Mouse (Mus musculus) layer of hippocampus, postnatal 36 days (tissue): ENCODE measurements around the gene Agpat3. TPM values are rescaled to one million over a fixed set of nuclear protein-coding genes. Genes with fewer than 3 reads are reported as not detected.

Experiments used
- DNase-seq, 2 experiments: peaks; one replicate each; pipeline ENCODE4 v3.0.0; 2022
- total RNA-seq, 2 experiments: library from RNA; stranded (reverse); gene quantifications; 2 replicates each; pipeline ENCODE4 v1.2.3; 2021

Gene Agpat3
- total RNA-seq, 2 experiments from 2014 or later: 207 to 225 TPM

- DNase-seq: peak; percentile 63 to 71
These were observed 28.9 kb downstream of the Agpat3 start for GRCm38 (mm10) chr10:78323214-78323880.

- DNase-seq: no peak
These were observed 29.5 kb downstream of the Agpat3 start for GRCm38 (mm10) chr10:78322806-78323205.

GRCm38 (mm10) chr10:78321133-78321757 lies 31.0 kb downstream of the Agpat3 start:
- DNase-seq: no peak

- no peak for DNase-seq
These were observed 31.8 kb downstream of the Agpat3 start for GRCm38 (mm10) chr10:78320526-78320925.

GRCm38 (mm10) chr10:78319940-78320339 lies 32.3 kb downstream of the Agpat3 start:
- DNase-seq: no peak

GRCm38 (mm10) chr10:78317270-78317923 lies 34.9 kb downstream of the Agpat3 start:
- no peak for DNase-seq

GRCm38 (mm10) chr10:78316228-78317087 lies 35.8 kb downstream of the Agpat3 start:
- no peak for DNase-seq

- DNase-seq: no peak
These were observed 37.1 kb downstream of the Agpat3 start for GRCm38 (mm10) chr10:78315145-78315544.

- no peak for DNase-seq
These were observed 40.2 kb downstream of the Agpat3 start for GRCm38 (mm10) chr10:78311886-78312635.

GRCm38 (mm10) chr10:78310747-78311267 lies 41.5 kb downstream of the Agpat3 start:
- no peak for DNase-seq

- no peak for DNase-seq
These were observed 43.7 kb downstream of the Agpat3 start for GRCm38 (mm10) chr10:78308617-78309016.

GRCm38 (mm10) chr10:78307391-78307790 lies 44.9 kb downstream of the Agpat3 start:
- DNase-seq: no peak

- DNase-seq: no peak
These were observed 46.3 kb downstream of the Agpat3 start for GRCm38 (mm10) chr10:78306027-78306426.

GRCm38 (mm10) chr10:78304996-78305395 lies 47.3 kb downstream of the Agpat3 start:
- DNase-seq: no peak

- DNase-seq: no peak
These were observed 48.6 kb downstream of the Agpat3 start for GRCm38 (mm10) chr10:78303675-78304074.

GRCm38 (mm10) chr10:78300061-78300460 lies 52.2 kb downstream of the Agpat3 start:
- DNase-seq: no peak

GRCm38 (mm10) chr10:78298651-78299644 lies 53.3 kb downstream of the Agpat3 start:
- DNase-seq: no peak

- peak; percentile 55 to 71 for DNase-seq
These were observed 54.5 kb downstream of the Agpat3 start for GRCm38 (mm10) chr10:78297576-78298484.

GRCm38 (mm10) chr10:78296980-78297379 lies 55.3 kb downstream of the Agpat3 start:
- DNase-seq: no peak
